Mouse (Mus musculus): ENCODE data around the gene Gm10100.
"Not testable (repeated sequence)": the region's sequence is repeated elsewhere in the genome, so short reads cannot be mapped to it uniquely, and the experiment has no call there.

Gm10100 gene

DNA sequence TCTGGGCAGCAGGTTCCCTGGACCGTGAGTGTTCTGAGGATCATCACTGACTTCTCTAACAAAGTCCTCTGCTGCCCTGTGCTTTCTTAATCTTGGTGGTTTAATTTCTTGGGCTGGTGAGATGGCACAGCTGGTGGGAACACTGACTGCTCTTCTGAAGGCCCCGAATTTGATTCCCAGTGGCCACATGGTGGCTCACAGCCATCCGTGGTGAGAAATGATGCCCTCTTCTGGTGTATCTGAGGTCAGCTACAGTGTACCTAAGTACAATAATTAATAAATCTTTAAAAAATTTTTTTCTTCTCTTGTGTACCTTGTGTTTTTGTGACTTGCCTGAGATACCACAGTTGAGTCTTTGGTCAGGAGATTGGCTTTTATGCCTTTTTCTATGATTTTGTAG, 26.0 kb downstream of the Gm10100 start:
- DNase-seq (ENCODE audit: low read depth, low spot score) = not testable (repeated sequence)

GRCm38 (mm10) chr10:77753448-77753847, 27.2 kb downstream of the Gm10100 start:
- no peak for DNase-seq (ENCODE audit: low read depth, low spot score)

DNA sequence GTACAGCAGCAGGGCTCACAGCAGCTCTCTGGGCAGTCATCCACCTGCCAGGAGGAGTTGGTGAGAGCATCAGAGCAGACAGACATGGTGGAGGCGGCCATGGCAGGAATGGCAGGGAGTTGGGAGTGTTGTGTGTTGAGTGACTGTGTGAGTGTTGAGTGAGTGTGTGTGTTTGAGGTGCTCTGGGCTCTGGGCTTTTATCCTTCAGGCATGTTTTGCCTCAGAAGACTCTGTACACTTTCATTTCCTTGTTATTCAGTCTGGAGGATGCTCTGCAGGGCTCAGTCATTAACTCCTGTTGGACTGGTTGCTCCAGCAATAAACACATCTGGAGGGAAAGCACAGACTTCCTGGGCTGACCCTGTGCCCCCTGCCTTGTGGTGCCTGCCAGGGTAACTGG, 33.3 kb downstream of the Gm10100 start, which contains the start of gene Gm3233:
TSS of gene Gm3233 (minus strand) at position 101 of the 400 bp plus-strand sequence.
- DNase-seq (ENCODE audit: low read depth, low spot score) = not testable (repeated sequence)

DNA sequence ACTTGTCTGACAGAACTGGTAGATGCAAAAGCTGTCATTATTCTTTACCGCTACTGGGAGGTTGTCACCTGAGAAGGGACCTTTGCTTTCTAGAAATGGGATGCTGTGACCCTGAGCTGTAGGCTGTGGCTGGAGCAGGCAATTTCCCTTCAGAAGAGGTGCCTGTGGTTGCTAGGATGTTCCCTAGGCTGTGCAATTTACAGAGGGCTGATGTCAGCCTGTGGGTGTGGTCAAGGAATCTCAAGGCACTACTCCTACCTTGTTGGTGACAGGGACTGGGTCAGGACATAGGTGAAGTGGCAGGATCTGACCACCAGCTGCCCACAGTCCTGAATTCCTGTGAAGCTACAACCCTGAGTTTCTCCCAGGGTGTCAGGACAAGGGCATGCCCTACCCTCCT, 43.4 kb downstream of the Gm10100 start:
- no peak for DNase-seq (ENCODE audit: low read depth, low spot score)

DNA sequence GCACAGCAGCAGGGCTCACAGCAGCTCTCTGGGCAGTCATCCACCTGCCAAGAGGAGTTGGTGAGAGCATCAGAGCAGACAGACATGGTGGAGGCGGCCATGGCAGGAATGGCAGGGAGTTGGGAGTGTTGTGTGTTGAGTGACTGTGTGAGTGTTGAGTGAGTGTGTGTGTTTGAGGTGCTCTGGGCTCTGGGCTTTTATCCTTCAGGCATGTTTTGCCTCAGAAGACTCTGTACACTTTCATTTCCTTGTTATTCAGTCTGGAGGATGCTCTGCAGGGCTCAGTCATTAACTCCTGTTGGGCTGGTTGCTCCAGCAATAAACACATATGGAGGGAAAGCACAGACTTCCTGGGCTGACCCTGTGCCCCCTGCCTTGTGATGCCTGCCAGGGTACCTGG, 44.9 kb downstream of the Gm10100 start, which contains the start of gene Gm3238:
TSS of gene Gm3238 (minus strand) at position 101 of the 400 bp plus-strand sequence.
- DNase-seq (ENCODE audit: low read depth, low spot score) = not testable (repeated sequence)

- DNase-seq (ENCODE audit: low read depth, low spot score) = not testable (repeated sequence)
These were observed 45.9 kb downstream of the Gm10100 start for GRCm38 (mm10) chr10:77772142-77772541.
